Comparison of ENCODE assay signal across 11 mouse cellular contexts in genomic region chr7:4087238-4087895, GRCm38 (mm10). TPM values are rescaled to one million over a fixed set of nuclear protein-coding genes. Genes with fewer than 3 reads are reported as not detected.
DNase-seq lines count a peak whose midpoint lies in the region; ATAC-seq lines count a peak whose summit lies in the region.
"Had no signal": no experiment of that assay in that cellular context is flagged by ENCODE, and none has a peak within 500 bp of the region (broad histone marks: within the 10 kb centered on the region; RNA-seq: fewer than 3 reads in every experiment).

No protein-coding gene starts in this region.

- ATAC-seq in granulocyte monocyte progenitor cell, adult 5-6 weeks (replicated peaks; ENCODE audit: poor library complexity, severe bottlenecking): peak; percentile 74
- ATAC-seq: Patski had no signal

- DNase-seq in layer of hippocampus, adult 11-12 months (ENCODE audit: low spot score): peak; percentile 47
- no peak for DNase-seq in layer of hippocampus, postnatal 10 days (ENCODE audit: low spot score in 2 of 2)
- peak; percentile 42 for DNase-seq in A20 (ENCODE audit: low read depth, low spot score)
- DNase-seq in right cerebral cortex, postnatal 14 days: peak; percentile 29
- DNase-seq in gastrocnemius, postnatal 10 days: no peak
- no peak for DNase-seq in gastrocnemius, postnatal 4 days (ENCODE audit: low spot score in 2 of 2)
- no peak for DNase-seq in cerebellum, adult 11-12 months
- DNase-seq: heart, adult 18-20 months; kidney, adult 8-10 months had no signal

RNA-seq across cellular contexts. Expression of gene Lair1, which starts 24.4 kb away (rescaled TPM):
- 1 to 10 TPM; 4.5 to 5.9 TPM for total RNA-seq in layer of hippocampus, postnatal 10 days (2021)
- total RNA-seq in granulocyte monocyte progenitor cell, adult 5-6 weeks (2014; fragmentation: Nextera tagmentation): 32.6 and 38.7 TPM in 2 replicates
- 78.9 and 81.0 TPM in 2 replicates for total RNA-seq in granulocyte monocyte progenitor cell, adult 5-6 weeks (2017)
- total RNA-seq in gastrocnemius, postnatal 10 days (2021): under 1 TPM; 0.16 to 0.41 TPM
- under 1 TPM; 0.56 to 0.70 TPM for total RNA-seq in gastrocnemius, postnatal 4 days (2021)

RNA-seq across cellular contexts. Expression of gene Ttyh1, which starts 31.8 kb away (rescaled TPM):
- 100 to 1,000 TPM; 610 to 702 TPM for total RNA-seq in layer of hippocampus, postnatal 10 days (2021)
- total RNA-seq in granulocyte monocyte progenitor cell, adult 5-6 weeks (2014; fragmentation: Nextera tagmentation): not detected in 2 replicates
- 0.09 and 0.52 TPM in 2 replicates for total RNA-seq in granulocyte monocyte progenitor cell, adult 5-6 weeks (2017)
- total RNA-seq in gastrocnemius, postnatal 10 days (2021): 1 to 10 TPM; 4.7 to 5.3 TPM
- 1 to 10 TPM; 5.3 to 6.6 TPM for total RNA-seq in gastrocnemius, postnatal 4 days (2021)

RNA-seq across cellular contexts. Expression of gene Leng8, which starts 49.5 kb away (rescaled TPM):
- 100 to 1,000 TPM; 164 to 177 TPM for total RNA-seq in layer of hippocampus, postnatal 10 days (2021)
- total RNA-seq in granulocyte monocyte progenitor cell, adult 5-6 weeks (2014; fragmentation: Nextera tagmentation): 69.9 and 91.7 TPM in 2 replicates
- total RNA-seq in granulocyte monocyte progenitor cell, adult 5-6 weeks (2017): 18.0 and 26.4 TPM in 2 replicates
- total RNA-seq in gastrocnemius, postnatal 10 days (2021): 10 to 100 TPM; 31.7 to 62.1 TPM
- total RNA-seq in gastrocnemius, postnatal 4 days (2021): 10 to 100 TPM; 62.4 to 86.4 TPM

Comparison
In these comparisons a context has a peak if more than half of its experiments do, and no peak if none do; other contexts are left out.
1. DNase-seq: peak in layer of hippocampus, adult 11-12 months (single experiment), A20 (single experiment) and right cerebral cortex, postnatal 14 days (single experiment); none in layer of hippocampus, postnatal 10 days (0 of 2), gastrocnemius, postnatal 10 days (single experiment), gastrocnemius, postnatal 4 days (0 of 2) and cerebellum, adult 11-12 months (single experiment).
2. RNA of gene Lair1, which starts 24.4 kb away (total RNA-seq): 32.6 to 81.0 TPM in granulocyte monocyte progenitor cell, adult 5-6 weeks; 4.5 to 5.9 TPM in layer of hippocampus, postnatal 10 days, 0.56 to 0.70 TPM in gastrocnemius, postnatal 4 days and 0.16 to 0.41 TPM in gastrocnemius, postnatal 10 days; every median in the first group is over 4 times any median in the second.
3. RNA of gene Ttyh1, which starts 31.8 kb away (total RNA-seq): 610 to 702 TPM in layer of hippocampus, postnatal 10 days; 5.3 to 6.6 TPM in gastrocnemius, postnatal 4 days, 4.7 to 5.3 TPM in gastrocnemius, postnatal 10 days and 0.09 to 0.52 TPM in granulocyte monocyte progenitor cell, adult 5-6 weeks; every median in the first group is over 10 times any median in the second.